Mouse (Mus musculus): Measurements from ENCODE around the gene Tmem114.

The Tmem114 gene

GRCm38 (mm10) chr16:8406708-8407107 is 18.2 kb downstream of the Tmem114 start:
- DNase-seq, result peak; percentile 81

DNA sequence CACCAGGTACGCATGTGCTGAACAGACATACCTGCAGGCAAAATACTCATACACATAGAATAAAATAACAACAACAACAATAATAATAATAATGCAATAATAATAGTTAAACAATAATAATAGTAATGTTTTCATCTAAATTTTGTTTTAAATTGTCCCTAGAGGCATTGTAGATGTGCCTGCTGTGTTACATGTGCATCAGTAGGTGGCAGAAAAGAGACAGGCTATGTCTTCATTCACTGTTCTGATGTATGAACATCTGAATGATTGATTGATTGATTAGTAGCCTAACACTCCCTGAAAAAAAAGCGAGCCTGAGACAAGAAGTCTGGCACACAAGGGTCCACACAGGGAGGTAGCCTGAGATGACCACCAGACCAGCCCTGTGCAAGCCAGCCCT is 22.3 kb downstream of the Tmem114 start:
- no peak for DNase-seq

- no peak for DNase-seq
Measured at GRCm38 (mm10) chr16:8401171-8401955, 23.6 kb downstream of the Tmem114 start.

DNA sequence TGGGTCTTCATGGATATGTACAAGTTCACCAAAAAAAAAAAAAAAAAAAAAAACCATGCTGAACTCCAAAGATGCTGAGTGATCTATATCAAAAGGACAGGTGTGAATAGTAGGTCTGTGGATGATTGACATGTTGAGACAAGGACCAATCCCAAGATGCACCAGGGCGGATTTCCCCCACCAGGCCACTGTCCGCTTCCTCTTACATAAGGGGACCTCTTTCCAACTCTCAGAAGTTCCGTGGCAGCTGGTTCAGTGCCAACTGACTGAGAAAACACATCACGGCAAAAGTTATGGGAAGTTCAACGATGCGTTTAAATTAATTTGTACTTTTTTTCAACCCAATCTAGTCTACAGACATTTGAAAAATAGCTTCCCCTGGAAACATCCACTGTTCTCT is 25.1 kb downstream of the Tmem114 start:
- no peak for DNase-seq

DNA sequence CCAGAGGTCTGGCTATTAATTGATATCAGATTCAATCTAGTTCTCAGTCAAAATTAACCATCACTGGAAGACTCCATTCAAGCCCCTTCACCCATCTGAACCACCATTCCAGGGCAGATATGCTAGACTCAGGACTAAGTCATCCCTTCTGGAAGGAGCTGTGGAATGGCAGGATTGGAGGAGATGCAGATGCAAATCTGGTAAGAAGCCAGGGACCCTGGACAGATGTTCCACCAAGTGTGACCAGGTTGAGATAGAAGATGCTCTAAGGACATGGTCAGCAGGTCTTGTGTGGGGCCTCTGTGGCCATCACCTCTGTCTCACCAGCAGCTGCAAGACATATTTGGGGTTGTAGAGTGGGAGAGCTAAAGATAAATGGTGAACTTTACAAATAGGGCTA is 30.0 kb downstream of the Tmem114 start:
- no peak for DNase-seq

DNA sequence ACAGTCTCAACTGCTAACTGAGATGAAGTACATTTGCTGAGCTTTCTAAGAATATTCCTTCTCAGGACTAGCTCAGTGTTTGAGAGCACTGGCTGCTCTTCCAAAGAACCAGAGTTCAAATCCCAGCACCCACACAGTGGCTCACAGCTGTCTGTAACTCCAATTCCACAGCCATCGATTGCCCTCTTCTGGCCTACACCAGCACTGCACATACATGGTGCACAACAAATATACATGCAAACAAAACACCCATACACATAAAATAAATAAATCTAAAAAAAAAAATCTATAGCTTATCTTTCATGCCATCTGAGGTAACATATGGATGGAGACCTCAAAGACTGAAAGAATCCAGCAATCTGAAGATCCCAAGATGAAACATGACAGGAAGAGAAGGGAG is 36.4 kb downstream of the Tmem114 start:
- no peak for DNase-seq

- no peak for DNase-seq
Measured at GRCm38 (mm10) chr16:8386386-8386785, 38.5 kb downstream of the Tmem114 start.

DNA sequence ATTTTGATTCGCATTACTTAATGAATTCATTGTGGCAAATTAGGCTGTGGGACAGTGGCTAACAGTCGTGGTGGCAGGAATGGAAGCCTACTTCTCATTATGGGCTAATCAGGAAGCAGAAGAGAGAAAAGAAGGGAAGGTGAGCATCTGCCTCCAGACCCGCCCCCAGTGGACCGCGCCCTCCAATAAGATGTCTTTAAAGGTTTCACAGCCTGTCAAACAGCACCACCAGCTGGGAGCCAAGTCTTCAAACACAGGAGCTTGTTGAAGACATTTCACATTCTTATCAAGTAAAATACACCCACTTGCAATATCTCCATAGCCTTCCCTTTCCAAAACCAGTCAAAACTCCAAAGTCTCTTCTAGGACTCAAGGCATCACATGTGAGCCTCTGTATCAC is 39.3 kb downstream of the Tmem114 start:
- no peak for DNase-seq

- no peak for DNase-seq
Measured at GRCm38 (mm10) chr16:8384772-8385171, 40.2 kb downstream of the Tmem114 start.

- DNase-seq, result no peak
Measured at GRCm38 (mm10) chr16:8383396-8383795, 41.5 kb downstream of the Tmem114 start.

DNA sequence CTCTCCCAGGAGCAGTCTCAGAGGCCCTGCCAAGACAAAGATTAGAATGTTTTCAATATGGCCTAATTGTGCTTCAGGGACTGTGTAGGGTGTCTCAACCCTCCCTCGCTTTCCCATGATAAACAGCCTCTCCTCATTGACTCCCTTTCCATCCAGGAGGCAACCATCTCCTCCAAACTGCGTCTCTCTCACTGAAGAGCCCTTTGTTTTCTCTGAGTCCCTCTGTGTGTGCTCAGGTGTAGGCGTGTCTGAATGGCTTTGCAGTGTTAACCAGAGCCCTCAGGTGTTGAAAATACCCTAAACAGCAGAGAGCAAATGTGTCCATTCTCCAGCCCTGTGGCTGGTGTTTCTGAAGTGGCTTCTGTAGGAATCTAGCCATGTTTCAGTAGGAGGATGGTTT is 61.9 kb downstream of the Tmem114 start:
- DNase-seq, result no peak

Measured in right cerebral cortex, postnatal 14 days (tissue).